12 mouse cellular contexts compared by ENCODE assay signal in genomic region chr10:120418738-120419523, GRCm38 (mm10). TPM values are rescaled to one million over a fixed set of nuclear protein-coding genes. Genes with fewer than 3 reads are reported as not detected.
A peak's percentile ranks its signal among the peaks of the same experiment; 100 is the strongest.
DNase-seq lines count a peak whose midpoint lies in the region; ATAC-seq and TF ChIP-seq lines count a peak whose summit lies in the region.
"Had no signal": no experiment of that assay in that cellular context is flagged by ENCODE, and none has a peak within 500 bp of the region (broad histone marks: within the 10 kb centered on the region; RNA-seq: fewer than 3 reads in every experiment).

No protein-coding gene starts in this region.

- no peaks in the 10 kb centered on the region for H3K27me3 ChIP-seq in hindbrain, embryonic 10.5 days (ENCODE audit: insufficient read depth, poor library complexity, severe bottlenecking)
- H3K27me3 ChIP-seq in hindbrain, postnatal 0 days (ENCODE audit: insufficient read depth, low read length): no peaks in the 10 kb centered on the region
- no peaks in the 10 kb centered on the region for H3K27me3 ChIP-seq in limb, embryonic 14.5 days (ENCODE audit: control insufficient read depth, insufficient read depth, low read length)
- H3K27me3 ChIP-seq: CH12.LX had no signal

- H3K4me3 ChIP-seq in hindbrain, embryonic 10.5 days: no peak overlapping the region
- no peak overlapping the region for H3K4me3 ChIP-seq in hindbrain, postnatal 0 days (ENCODE audit: low read length)
- H3K4me3 ChIP-seq in embryonic fibroblast, embryonic 13.5 days (ENCODE audit: insufficient read depth, low read length): no peak overlapping the region
- no peak overlapping the region for H3K4me3 ChIP-seq in limb, embryonic 14.5 days (replicated peaks; ENCODE audit: low read length)

- H3K4me2 ChIP-seq in hindbrain, postnatal 0 days (ENCODE audit: low read depth, low read length): no peak overlapping the region
- H3K4me2 ChIP-seq in limb, embryonic 14.5 days (replicated peaks; ENCODE audit: low read depth, low read length, severe bottlenecking): no peak overlapping the region
- H3K4me2 ChIP-seq: heart, embryonic 11.5 days had no signal

- H3K36me3 ChIP-seq in hindbrain, embryonic 10.5 days: peaks cover 40% of the 10 kb centered on the region
- H3K36me3 ChIP-seq in hindbrain, postnatal 0 days (ENCODE audit: insufficient read depth, low read length): no peaks in the 10 kb centered on the region
- H3K36me3 ChIP-seq in limb, embryonic 14.5 days (ENCODE audit: control insufficient read depth, insufficient read depth, low read length): peaks cover 22% of the 10 kb centered on the region; the same call in 1 of the 2 replicates

- H3K9me3 ChIP-seq in hindbrain, embryonic 10.5 days: no peaks in the 10 kb centered on the region
- no peaks in the 10 kb centered on the region for H3K9me3 ChIP-seq in hindbrain, postnatal 0 days (ENCODE audit: low read length)
- no peaks in the 10 kb centered on the region for H3K9me3 ChIP-seq in limb, embryonic 14.5 days (ENCODE audit: control insufficient read depth, low read length)

- TF ChIP-seq POLR2A in brain, embryonic 14.5 days (IDR thresholded peaks at IDR 0.05; ENCODE audit: borderline replicate concordance, extremely low read depth, insufficient read depth, insufficient read length, poor library complexity, severe bottlenecking): no peak
- no peak for TF ChIP-seq POLR2A in embryonic fibroblast, embryonic 13.5 days (IDR thresholded peaks at IDR 0.05; ENCODE audit: low read depth, low read length)
- TF ChIP-seq POLR2A in limb, embryonic 14.5 days (IDR thresholded peaks at IDR 0.05; ENCODE audit: borderline replicate concordance, extremely low read depth, insufficient read depth, insufficient read length): no peak

- DNase-seq in hindbrain, embryonic 10.5 days (ENCODE audit: low spot score): no peak
- DNase-seq in hindbrain, postnatal 0 days (ENCODE audit: low spot score): no peak
- DNase-seq in brain, embryonic 14.5 days (ENCODE audit: low read depth): peak; percentile 53
- no peak for DNase-seq in limb, embryonic 14.5 days (ENCODE audit: low spot score)
- DNase-seq in frontal cortex, postnatal 36 days (ENCODE audit: low spot score in 2 of 2): no peak
- DNase-seq in thymus, postnatal 25 days: no peak
- DNase-seq: kidney, adult 11 months; midbrain, embryonic 14.5 days had no signal

- 74% methylated on average over 16 of the region's 16 CpGs for WGBS in hindbrain, embryonic 10.5 days
- WGBS in hindbrain, postnatal 0 days: 68% methylated on average over 16 of the region's 16 CpGs
- WGBS in limb, embryonic 14.5 days: 11% methylated on average over 16 of the region's 16 CpGs

- ATAC-seq in hindbrain, postnatal 0 days: no peak
- no peak for ATAC-seq in limb, embryonic 14.5 days (ENCODE audit: low FRiP score, low read depth)

- H3K4me1 ChIP-seq in hindbrain, embryonic 10.5 days (replicated peaks): peaks cover 69% of the 10 kb centered on the region
- H3K4me1 ChIP-seq in hindbrain, postnatal 0 days (ENCODE audit: insufficient read depth, low read length): peaks cover 7% of the 10 kb centered on the region; the same call in 1 of the 2 replicates
- peaks cover 48% of the 10 kb centered on the region for H3K4me1 ChIP-seq in embryonic fibroblast, embryonic 13.5 days (ENCODE audit: control insufficient read depth, insufficient read depth, low read length)
- H3K4me1 ChIP-seq in limb, embryonic 14.5 days (ENCODE audit: control insufficient read depth, insufficient read depth, low read length): peaks cover 67% of the 10 kb centered on the region

- no peak overlapping the region for H3K9ac ChIP-seq in hindbrain, postnatal 0 days (replicated peaks; ENCODE audit: low read length)
- H3K9ac ChIP-seq in limb, embryonic 14.5 days (ENCODE audit: low read depth, low read length, severe bottlenecking): no peak overlapping the region

- no peak for TF ChIP-seq CTCF in hindbrain, postnatal 0 days (IDR thresholded peaks at IDR 0.05; ENCODE audit: low read depth)
- TF ChIP-seq CTCF in brain, embryonic 14.5 days (IDR thresholded peaks at IDR 0.05; ENCODE audit: borderline replicate concordance, extremely low read depth, insufficient read depth, insufficient read length): no peak
- no peak for TF ChIP-seq CTCF in embryonic fibroblast, embryonic 13.5 days (IDR thresholded peaks at IDR 0.05; ENCODE audit: borderline replicate concordance, insufficient read depth, low read length)

- peak overlapping the region; percentile 84 for H3K27ac ChIP-seq in hindbrain, embryonic 10.5 days
- H3K27ac ChIP-seq in hindbrain, postnatal 0 days: no peak overlapping the region
- H3K27ac ChIP-seq in embryonic fibroblast, embryonic 13.5 days (ENCODE audit: insufficient read depth, low read length): peak overlapping the region; percentile 55
- H3K27ac ChIP-seq in limb, embryonic 14.5 days (replicated peaks; ENCODE audit: low read depth, low read length): peak overlapping the region; percentile 58; the same call in 1 of the 2 replicates

RNA-seq across cellular contexts. Expression of gene Hmga2, which starts 57.3 kb away (rescaled TPM):
- polyA plus RNA-seq in hindbrain, embryonic 10.5 days (2016; fragmentation: Nextera tagmentation; extraction: Ambion mirVana): 30.6 and 49.7 TPM in 2 replicates
- total RNA-seq in hindbrain, postnatal 0 days (2014; rRNA removed): 1.2 and 1.5 TPM in 2 replicates
- 0.98 and 1.5 TPM in 2 replicates for polyA plus RNA-seq in hindbrain, postnatal 0 days (2015; fragmentation: Nextera tagmentation; extraction: Ambion mirVana)
- polyA plus RNA-seq in brain, embryonic 14.5 days (2012; rRNA removed): 8.1 and 9.0 TPM in 2 replicates
- 195 and 437 TPM in 2 replicates for polyA plus RNA-seq in embryonic fibroblast, embryonic 13.5 days (2011; ENCODE audit: insufficient read length, low read depth, missing spikeins)
- 75.5 and 90.3 TPM in 2 replicates for polyA plus RNA-seq in limb, embryonic 14.5 days (2012; rRNA removed)
- 32.0 and 38.9 TPM in 2 replicates for polyA plus RNA-seq in limb, embryonic 14.5 days (2014; fragmentation: Nextera tagmentation; extraction: Ambion mirVana)
- total RNA-seq: CH12.LX had no signal
- polyA plus RNA-seq: frontal cortex, adult 2 months had no signal
